Mouse (Mus musculus): Measurements from ENCODE around the gene Shisa9.

DNA sequence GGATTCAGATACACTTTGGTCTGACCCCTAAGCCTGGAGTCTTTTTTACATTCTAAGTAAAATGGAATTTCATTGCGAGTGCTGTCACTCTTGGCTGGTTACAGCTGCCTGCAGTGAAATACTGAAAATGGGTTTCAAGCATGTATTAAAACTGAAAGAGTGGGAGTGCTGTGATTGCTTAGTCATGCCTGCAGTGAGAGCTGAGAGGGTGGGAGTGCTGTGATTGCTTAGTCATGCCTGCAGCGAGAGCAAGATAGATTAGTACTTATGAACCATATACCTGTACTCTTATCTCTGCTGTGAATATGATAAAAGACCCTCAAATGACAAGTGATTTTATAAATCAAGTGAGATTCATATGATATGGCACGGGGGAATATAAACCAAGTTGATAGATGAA is 26.2 kb downstream of the Shisa9 start:
- TF ChIP-seq CTCF (IDR thresholded peaks at IDR 0.05; ENCODE audit: low read depth, low read length) (no peak), POLR2A (IDR thresholded peaks at IDR 0.05; ENCODE audit: extremely low read depth, insufficient read depth, low read length) (no peak)
